Mouse (Mus musculus): ENCODE measurements around the gene Serpinf2. TPM values are rescaled to one million over a fixed set of nuclear protein-coding genes. Genes with fewer than 3 reads are reported as not detected.

Gene Serpinf2
- polyA plus RNA-seq, 1 experiment from 2014 or later, result not detected

DNA sequence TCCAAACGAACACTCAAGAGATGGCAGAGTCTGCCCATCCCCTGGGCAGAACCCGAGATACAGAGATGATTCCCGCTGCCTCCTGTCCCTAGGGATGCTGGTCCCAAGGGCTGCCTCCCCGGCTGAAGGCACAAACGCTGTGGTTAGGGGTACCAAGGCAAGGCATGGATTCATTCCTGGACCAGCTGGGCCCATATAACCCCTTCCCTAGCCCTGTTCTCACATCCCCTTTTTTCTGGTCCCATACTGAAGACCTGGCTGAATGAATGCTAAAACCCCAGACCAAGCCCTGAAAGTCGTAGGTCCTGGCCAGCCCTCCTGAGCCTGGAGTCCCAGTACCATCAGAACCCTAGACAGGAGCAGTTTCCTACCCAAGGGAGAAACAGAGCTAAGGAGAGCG lies 1.6 kb upstream of the Serpinf2 start:
- H3K9me3 ChIP-seq, result no peaks in the 10 kb centered on the region
- peaks cover 26% of the 10 kb centered on the region for H3K36me3 ChIP-seq
- 91% methylated on average over 7 of the region's 7 CpGs for WGBS
- H3K27ac ChIP-seq, result no peak overlapping the region
- peaks cover 14% of the 10 kb centered on the region for H3K4me1 ChIP-seq (replicated peaks)
- H3K4me3 ChIP-seq, result no peak overlapping the region
- no peaks in the 10 kb centered on the region for H3K27me3 ChIP-seq (ENCODE audit: insufficient read depth, poor library complexity, severe bottlenecking)
- no peak for DNase-seq (ENCODE audit: low spot score)

DNA sequence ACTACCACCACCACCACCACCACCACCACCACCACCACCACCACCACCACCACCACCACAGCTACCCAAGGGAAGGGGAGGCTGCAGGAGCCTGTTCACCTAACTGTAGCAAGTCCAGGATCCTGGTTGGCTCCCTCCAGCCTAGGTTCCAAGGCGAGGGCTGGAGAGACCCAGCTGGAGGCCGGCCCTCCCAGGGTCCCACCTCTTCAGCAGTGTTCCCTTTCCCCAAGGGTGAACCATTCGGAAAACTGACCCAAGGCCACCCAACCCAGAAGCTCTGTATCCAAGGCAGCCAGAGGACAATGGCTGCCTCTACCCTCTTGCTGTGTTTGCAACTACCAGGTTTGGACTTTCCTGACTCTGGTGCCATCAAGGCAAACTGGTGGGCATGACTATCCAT lies 560 bp upstream of the Serpinf2 start:
- 79% methylated on average over 3 of the region's 3 CpGs for WGBS

DNA sequence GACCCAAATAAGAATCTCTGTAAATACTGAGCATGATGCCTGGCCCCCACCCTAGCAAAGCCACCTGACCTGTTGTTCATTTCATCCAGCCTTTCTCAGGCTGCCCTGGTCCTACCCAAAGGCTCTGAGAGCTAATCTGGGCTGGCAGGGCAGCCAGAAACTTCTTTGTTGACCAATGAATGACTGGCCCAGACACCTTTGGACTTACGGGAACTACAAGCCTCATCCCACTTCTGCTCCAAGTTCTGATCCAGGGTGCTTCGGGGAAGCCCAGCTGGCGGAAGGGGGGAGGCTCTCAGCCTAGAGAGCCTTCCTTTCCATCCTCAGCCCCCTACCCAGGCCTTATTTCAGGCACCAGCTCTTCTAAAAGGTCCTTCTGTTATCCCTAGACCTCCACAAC lies 587 bp downstream of the Serpinf2 start:
- Histone ChIP-seq H3K4me1 (replicated peaks) (peaks cover 5% of the 10 kb centered on the region), H3K4me3 (no peak overlapping the region), H3K27me3 (ENCODE audit: insufficient read depth, poor library complexity, severe bottlenecking) (no peaks in the 10 kb centered on the region), H3K27ac (no peak overlapping the region), H3K9me3 (peaks cover 5% of the 10 kb centered on the region; the same call in 1 of the 2 replicates), H3K36me3 (peaks cover 12% of the 10 kb centered on the region)
- no peak for DNase-seq (ENCODE audit: low spot score)
- 90% methylated on average over 3 of the region's 3 CpGs for WGBS

More for the DNA sequence above, 560 bp upstream of the Serpinf2 start:
- H3K27me3 ChIP-seq (ENCODE audit: insufficient read depth, poor library complexity, severe bottlenecking), result no peaks in the 10 kb centered on the region
- H3K27ac ChIP-seq, result no peak overlapping the region
- no peaks in the 10 kb centered on the region for H3K9me3 ChIP-seq
- H3K36me3 ChIP-seq, result peaks cover 18% of the 10 kb centered on the region
- peaks cover 14% of the 10 kb centered on the region for H3K4me1 ChIP-seq (replicated peaks)
- no peak for DNase-seq (ENCODE audit: low spot score)
- no peak overlapping the region for H3K4me3 ChIP-seq

DNA sequence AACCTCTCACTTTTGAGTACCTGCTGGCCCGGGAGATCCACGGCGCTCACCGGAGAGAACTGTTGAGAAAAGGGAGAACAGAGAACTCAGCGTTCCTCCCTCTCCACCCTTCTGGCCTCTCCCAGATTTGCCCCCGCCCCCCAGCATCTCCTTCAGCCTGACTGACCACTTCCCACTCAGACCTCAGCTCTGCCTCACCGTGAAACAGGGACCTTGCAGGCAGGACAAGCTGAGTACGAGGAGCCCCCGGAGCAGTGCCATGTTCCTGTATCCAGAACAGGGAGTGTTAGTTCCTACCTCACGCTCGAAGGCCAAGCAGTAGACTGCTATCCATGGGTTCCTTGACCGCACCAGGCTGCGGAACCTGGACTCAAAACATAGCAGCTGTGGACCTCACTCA lies 1.2 kb downstream of the Serpinf2 start:
- Histone ChIP-seq H3K27me3 (ENCODE audit: insufficient read depth, poor library complexity, severe bottlenecking) (no peaks in the 10 kb centered on the region), H3K4me3 (no peak overlapping the region), H3K4me1 (replicated peaks) (no peaks in the 10 kb centered on the region), H3K27ac (no peak overlapping the region), H3K36me3 (peaks cover 12% of the 10 kb centered on the region), H3K9me3 (peaks cover 5% of the 10 kb centered on the region; the same call in 1 of the 2 replicates)
- 84% methylated on average over 13 of the region's 13 CpGs for WGBS
- no peak for DNase-seq (ENCODE audit: low spot score)

DNA sequence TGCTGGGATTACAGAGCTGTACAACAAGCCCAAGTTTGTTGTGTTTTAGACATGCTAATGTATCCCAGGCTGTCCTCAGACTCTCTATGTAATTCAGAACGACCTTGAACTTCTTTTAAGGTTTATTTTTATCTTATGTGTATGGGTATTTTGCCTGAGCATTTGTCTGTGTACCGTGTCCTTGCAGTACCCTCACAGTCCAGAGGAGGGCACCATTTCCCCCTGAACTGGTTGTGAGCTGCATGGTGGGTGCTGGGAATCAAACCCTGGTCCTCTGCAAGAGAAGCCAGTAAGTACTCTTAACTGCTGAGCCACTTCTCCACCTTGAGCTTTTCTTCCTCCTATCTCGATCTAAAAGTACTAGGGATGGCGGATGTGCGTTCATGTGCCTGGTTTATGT lies 5.3 kb downstream of the Serpinf2 start:
- Histone ChIP-seq H3K27ac (no peak overlapping the region), H3K4me3 (no peak overlapping the region), H3K27me3 (ENCODE audit: insufficient read depth, poor library complexity, severe bottlenecking) (no peaks in the 10 kb centered on the region), H3K36me3 (no peaks in the 10 kb centered on the region), H3K4me1 (replicated peaks) (no peaks in the 10 kb centered on the region), H3K9me3 (peaks cover 9% of the 10 kb centered on the region; the same call in 1 of the 2 replicates)
- WGBS, result 90% methylated on average over 5 of the region's 5 CpGs
- DNase-seq (ENCODE audit: low spot score), result no peak

DNA sequence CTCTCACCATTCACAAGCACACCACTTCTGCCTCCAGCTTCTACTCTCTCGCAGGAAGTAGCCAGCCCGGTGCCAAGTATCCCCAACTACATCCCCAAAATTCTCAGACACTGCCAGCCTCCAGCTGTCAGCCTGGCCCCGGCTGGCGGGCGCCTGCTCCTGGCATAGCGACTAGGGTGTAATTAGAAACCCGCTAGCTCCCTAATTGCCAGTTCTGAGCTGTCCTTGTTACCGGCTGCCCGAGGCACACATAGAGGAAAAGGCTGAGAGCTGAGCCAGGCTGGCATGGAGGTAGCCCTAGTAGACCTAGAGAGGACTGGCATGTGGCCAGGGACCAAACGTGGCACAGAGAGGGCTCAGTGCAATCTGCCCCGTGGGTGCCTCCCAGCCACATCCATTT lies 8.1 kb downstream of the Serpinf2 start:
- no peaks in the 10 kb centered on the region for H3K36me3 ChIP-seq
- no peak overlapping the region for H3K27ac ChIP-seq
- H3K4me3 ChIP-seq, result no peak overlapping the region
- peaks cover 9% of the 10 kb centered on the region; the same call in 1 of the 2 replicates for H3K9me3 ChIP-seq
- DNase-seq (ENCODE audit: low spot score), result no peak
- WGBS, result 90% methylated on average over 11 of the region's 11 CpGs
- H3K4me1 ChIP-seq (replicated peaks), result no peaks in the 10 kb centered on the region
- H3K27me3 ChIP-seq (ENCODE audit: insufficient read depth, poor library complexity, severe bottlenecking), result no peaks in the 10 kb centered on the region

DNA sequence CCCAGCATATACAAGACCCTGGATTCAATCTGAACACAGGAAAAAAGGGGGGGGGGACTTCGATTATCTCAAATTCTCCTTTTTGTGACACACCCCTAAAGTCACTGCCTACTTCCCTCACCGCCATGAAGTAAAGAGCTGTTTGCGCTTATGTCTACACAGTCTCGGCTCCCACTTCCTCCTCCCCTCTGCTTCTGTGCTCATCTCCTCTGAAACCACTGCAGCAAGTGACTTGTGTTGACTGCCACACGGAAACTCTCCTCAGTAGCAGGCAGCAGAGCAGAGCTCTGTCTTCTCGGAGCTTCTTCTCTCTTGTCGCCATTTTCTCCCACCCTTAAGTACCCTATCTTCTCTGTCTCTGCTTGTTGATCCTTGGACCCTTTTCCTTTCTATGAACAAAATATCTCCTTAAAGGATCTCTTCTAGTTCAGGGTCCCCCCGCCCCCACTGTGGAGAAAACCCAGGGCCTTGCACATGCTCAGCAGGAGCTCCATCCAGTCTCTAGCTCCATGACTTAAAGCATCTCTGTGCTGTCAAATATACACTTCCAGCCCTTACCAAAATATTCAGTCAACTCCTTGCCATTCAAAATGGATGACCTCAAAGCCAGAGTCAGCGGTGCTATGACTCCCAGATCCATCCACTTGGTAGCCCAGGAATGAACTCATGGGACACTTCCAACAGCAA lies 10.2 kb downstream of the Serpinf2 start:
- no peak overlapping the region for H3K27ac ChIP-seq
- peaks cover 5% of the 10 kb centered on the region; the same call in 1 of the 2 replicates for H3K9me3 ChIP-seq
- DNase-seq (ENCODE audit: low spot score), result no peak
- H3K4me3 ChIP-seq, result no peak overlapping the region
- H3K27me3 ChIP-seq (ENCODE audit: insufficient read depth, poor library complexity, severe bottlenecking), result no peaks in the 10 kb centered on the region
- 87% methylated on average over 9 of the region's 9 CpGs for WGBS
- no peaks in the 10 kb centered on the region for H3K4me1 ChIP-seq (replicated peaks)
- H3K36me3 ChIP-seq, result no peaks in the 10 kb centered on the region

DNA sequence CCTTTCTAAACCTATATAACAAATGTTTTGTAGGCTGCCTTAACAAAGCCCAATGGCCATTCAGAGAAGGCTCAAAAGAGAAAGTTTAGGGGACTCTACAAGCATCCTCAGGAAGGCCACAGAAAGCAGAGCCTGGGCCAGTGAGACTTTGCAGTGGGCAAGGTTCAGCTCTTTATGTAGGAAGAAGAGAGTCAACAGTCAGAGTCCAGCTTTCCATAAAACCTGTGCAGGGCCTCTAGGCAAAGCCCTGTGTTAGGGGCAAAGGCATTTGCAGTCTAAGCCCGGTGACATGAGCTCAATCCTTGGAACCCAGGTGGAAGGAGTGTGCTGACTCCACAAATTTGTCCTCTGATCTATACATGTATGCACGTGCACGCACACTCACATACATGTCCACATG lies 14.9 kb downstream of the Serpinf2 start:
- H3K9me3 ChIP-seq, result no peaks in the 10 kb centered on the region
- no peak overlapping the region for H3K4me3 ChIP-seq
- H3K36me3 ChIP-seq, result no peaks in the 10 kb centered on the region
- H3K4me1 ChIP-seq (replicated peaks), result peaks cover 32% of the 10 kb centered on the region
- DNase-seq (ENCODE audit: low spot score), result no peak
- 87% methylated on average over 3 of the region's 3 CpGs for WGBS
- no peak overlapping the region for H3K27ac ChIP-seq
- no peaks in the 10 kb centered on the region for H3K27me3 ChIP-seq (ENCODE audit: insufficient read depth, poor library complexity, severe bottlenecking)

DNA sequence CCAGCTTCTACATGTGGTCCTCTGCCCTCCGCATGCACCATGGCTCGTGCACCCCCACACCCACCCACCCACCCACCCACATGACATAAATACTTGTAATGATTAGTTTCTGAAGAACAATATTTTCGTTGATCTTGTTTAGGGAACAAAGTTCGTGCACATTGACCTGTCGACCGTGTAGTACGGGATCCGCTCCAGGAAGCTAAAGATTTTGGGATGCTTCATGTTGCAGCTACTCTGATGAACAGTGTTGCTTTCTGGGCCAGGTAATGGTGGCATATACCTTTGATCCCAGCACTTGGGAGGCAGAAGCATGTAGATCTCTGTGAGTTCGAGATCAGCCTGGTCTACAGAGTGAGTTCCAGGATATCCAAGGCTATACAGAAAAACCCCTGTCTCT lies 15.4 kb downstream of the Serpinf2 start:
- Histone ChIP-seq H3K4me1 (replicated peaks) (peaks cover 32% of the 10 kb centered on the region), H3K27ac (no peak overlapping the region), H3K9me3 (no peaks in the 10 kb centered on the region), H3K36me3 (no peaks in the 10 kb centered on the region), H3K4me3 (no peak overlapping the region), H3K27me3 (ENCODE audit: insufficient read depth, poor library complexity, severe bottlenecking) (no peaks in the 10 kb centered on the region)
- DNase-seq (ENCODE audit: low spot score), result no peak
- 88% methylated on average over 9 of the region's 9 CpGs for WGBS

DNA sequence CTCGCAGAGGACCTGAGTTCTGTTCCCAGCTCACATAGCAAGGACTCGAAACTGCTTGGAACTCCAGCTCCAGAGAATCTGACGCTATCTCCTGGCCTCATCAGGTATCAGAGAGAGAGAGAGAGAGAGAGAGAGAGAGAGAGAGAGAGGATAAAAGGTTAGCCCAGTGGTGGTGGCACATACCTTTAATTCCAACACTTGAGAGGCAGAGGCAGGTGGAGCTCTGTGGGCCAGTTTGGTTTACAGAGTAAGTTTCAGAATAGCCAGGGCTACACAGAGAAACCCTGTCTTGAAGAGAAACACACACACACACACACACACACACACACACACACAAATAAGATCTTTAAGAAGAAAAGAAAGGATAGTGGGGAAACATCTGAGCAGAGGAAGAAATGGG lies 16.3 kb downstream of the Serpinf2 start:
- Histone ChIP-seq H3K4me3 (no peak overlapping the region), H3K36me3 (no peaks in the 10 kb centered on the region), H3K9me3 (no peaks in the 10 kb centered on the region), H3K27me3 (ENCODE audit: insufficient read depth, poor library complexity, severe bottlenecking) (no peaks in the 10 kb centered on the region), H3K4me1 (replicated peaks) (peaks cover 32% of the 10 kb centered on the region), H3K27ac (peak overlapping the region; percentile 83)
- DNase-seq (ENCODE audit: low spot score), result no peak
- WGBS, result 92% methylated on average over 3 of the region's 3 CpGs

DNA sequence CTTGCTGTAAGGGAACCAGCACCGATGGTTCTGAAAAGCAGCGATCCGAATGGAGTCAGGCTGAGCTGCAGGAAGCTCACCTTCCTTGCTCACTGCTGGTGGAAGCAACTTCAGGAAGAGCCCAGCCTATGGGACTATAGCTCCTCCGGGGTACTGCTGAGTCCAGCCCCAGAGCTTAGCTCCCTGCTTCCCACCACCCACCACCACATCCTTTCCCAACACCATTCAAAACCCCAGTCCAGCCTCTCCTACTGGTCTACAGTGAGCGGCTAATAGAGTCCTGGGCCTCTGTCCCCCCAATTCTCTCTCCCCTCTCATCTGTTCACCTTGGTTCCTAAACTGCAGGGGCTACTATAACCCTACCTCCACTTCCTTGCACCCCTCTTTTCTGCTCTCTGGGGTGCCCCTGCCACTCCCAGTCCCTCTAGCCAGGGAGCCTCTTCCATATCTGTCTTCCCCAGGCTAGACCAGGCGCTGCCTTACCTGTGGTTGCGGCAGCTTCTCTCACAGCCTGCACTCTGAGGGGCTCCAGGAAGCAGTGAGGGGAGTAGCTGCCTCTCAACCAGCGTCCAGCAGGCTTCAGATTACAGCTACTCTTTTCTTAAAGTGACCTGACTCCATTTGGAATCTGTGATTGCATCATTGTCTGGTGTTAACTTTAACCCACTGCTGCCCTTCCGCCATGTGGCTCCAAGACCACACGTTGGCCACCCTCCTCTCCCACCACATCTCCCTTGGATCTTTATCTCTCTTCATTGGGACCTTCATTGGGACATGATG lies 17.2 kb downstream of the Serpinf2 start, which contains the start of gene Serpinf1:
Serpinf1 (minus strand) TSS at position 689 of the 780 bp plus-strand sequence.
- H3K9me3 ChIP-seq, result no peaks in the 10 kb centered on the region
- H3K36me3 ChIP-seq, result no peaks in the 10 kb centered on the region
- H3K4me3 ChIP-seq, result peak within 1 kb of the TSS; percentile 46
- 45% methylated on average over 10 of the region's 10 CpGs for WGBS
- H3K27ac ChIP-seq, result peak within 1 kb of the TSS; percentile 83
- H3K27me3 ChIP-seq (ENCODE audit: insufficient read depth, poor library complexity, severe bottlenecking), result no peaks in the 10 kb centered on the region
- H3K4me1 ChIP-seq (replicated peaks), result peaks cover 32% of the 10 kb centered on the region
- peak; percentile 29 for DNase-seq (ENCODE audit: low spot score)

DNA sequence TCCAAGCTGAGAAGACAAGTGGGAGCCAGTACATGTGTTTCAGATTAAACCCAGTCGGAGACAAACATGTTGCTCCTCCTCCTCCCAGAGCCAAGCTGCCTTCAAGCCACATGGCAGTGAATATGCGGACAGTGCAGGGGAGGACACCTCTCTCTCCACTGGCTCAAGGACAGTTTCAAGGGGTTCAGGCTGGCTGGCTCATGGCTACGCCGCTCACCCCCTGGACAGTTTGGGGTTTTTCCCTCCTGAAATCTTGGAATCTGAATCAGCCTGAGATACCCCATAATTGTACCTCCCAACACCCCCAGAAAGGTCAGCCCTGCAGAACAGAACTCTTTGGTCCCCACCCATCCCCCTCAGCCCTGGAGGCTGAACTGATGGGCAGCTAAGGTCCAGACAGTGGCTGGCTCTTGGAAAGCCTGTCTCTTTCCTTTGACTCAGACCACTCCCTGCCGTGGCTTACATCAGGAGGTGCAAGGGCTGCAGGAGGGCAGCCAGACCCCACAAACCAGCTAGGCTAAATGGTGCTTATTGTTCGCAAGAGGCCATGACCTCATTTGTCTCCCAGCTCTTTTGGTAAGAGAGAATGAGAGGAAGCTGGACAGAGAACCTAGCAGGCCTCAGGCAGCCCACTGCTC lies 17.9 kb downstream of the Serpinf2 start:
- H3K27me3 ChIP-seq (ENCODE audit: insufficient read depth, poor library complexity, severe bottlenecking), result no peaks in the 10 kb centered on the region
- peak overlapping the region; percentile 46 for H3K4me3 ChIP-seq
- no peaks in the 10 kb centered on the region for H3K9me3 ChIP-seq
- no peaks in the 10 kb centered on the region for H3K36me3 ChIP-seq
- 37% methylated on average over 6 of the region's 6 CpGs for WGBS
- peak overlapping the region; percentile 83 for H3K27ac ChIP-seq
- DNase-seq (ENCODE audit: low spot score), result peak; percentile 49
- H3K4me1 ChIP-seq (replicated peaks), result peaks cover 32% of the 10 kb centered on the region
